Comparison of ENCODE assay signal across 10 mouse cellular contexts in genomic region chr10:39555289-39555715, GRCm38 (mm10). TPM values are rescaled to one million over a fixed set of nuclear protein-coding genes. Genes with fewer than 3 reads are reported as not detected.
A peak's percentile ranks its signal among the peaks of the same experiment; 100 is the strongest.
DNase-seq lines count a peak whose midpoint lies in the region; ATAC-seq and TF ChIP-seq lines count a peak whose summit lies in the region.
"Had no signal": no experiment of that assay in that cellular context is flagged by ENCODE, and none has a peak within 500 bp of the region (broad histone marks: within the 10 kb centered on the region; RNA-seq: fewer than 3 reads in every experiment).

No protein-coding gene starts in this region.

- no peak for DNase-seq in lung, adult 2 months
- DNase-seq in hindbrain, embryonic 10.5 days (ENCODE audit: low spot score), result peak; percentile 48
- DNase-seq in thymus, postnatal 25 days, result no peak
- DNase-seq in layer of hippocampus, postnatal 14 days (ENCODE audit: low spot score in 2 of 2), result no peak
- DNase-seq in urinary bladder, postnatal 14 days (ENCODE audit: low spot score), result no peak
- DNase-seq: adrenal gland, adult 8-10 months; gastrocnemius, postnatal 25 days had no signal

- ATAC-seq in lung, embryonic 15.5 days (ENCODE audit: borderline replicate concordance, extremely low read depth, low FRiP score, low TSS enrichment), result peak; percentile 50; the same call in 1 of the 2 replicates
- peak; percentile 25; the same call in 1 of the 2 replicates for ATAC-seq in liver, embryonic 15.5 days (ENCODE audit: insufficient read depth)
- peak; percentile 33; the same call in 1 of the 2 replicates for ATAC-seq in stomach, embryonic 16.5 days (ENCODE audit: insufficient read depth, low FRiP score)

- H3K9me3 ChIP-seq in lung, embryonic 15.5 days, result no peaks in the 10 kb centered on the region
- H3K9me3 ChIP-seq in hindbrain, embryonic 10.5 days, result no peaks in the 10 kb centered on the region
- no peaks in the 10 kb centered on the region for H3K9me3 ChIP-seq in liver, embryonic 15.5 days (replicated peaks)
- H3K9me3 ChIP-seq in stomach, embryonic 16.5 days (replicated peaks; ENCODE audit: control insufficient read depth, low read length), result no peaks in the 10 kb centered on the region

- H3K4me3 ChIP-seq in lung, embryonic 15.5 days, result no peak overlapping the region
- no peak overlapping the region for H3K4me3 ChIP-seq in lung, adult 2 months (replicated peaks; ENCODE audit: extremely low read depth, low read depth, low read length)
- H3K4me3 ChIP-seq in hindbrain, embryonic 10.5 days, result no peak overlapping the region
- no peak overlapping the region for H3K4me3 ChIP-seq in liver, embryonic 15.5 days (replicated peaks)
- H3K4me3 ChIP-seq in stomach, embryonic 16.5 days (replicated peaks; ENCODE audit: low read length), result no peak overlapping the region

- 26% methylated on average over 7 of the region's 7 CpGs for WGBS in lung, embryonic 15.5 days
- 50% methylated on average over 7 of the region's 7 CpGs for WGBS in lung, adult 2 months
- 22% methylated on average over 7 of the region's 7 CpGs for WGBS in hindbrain, embryonic 10.5 days
- 51% methylated on average over 7 of the region's 7 CpGs for WGBS in liver, embryonic 15.5 days (ENCODE audit: insufficient replicate concordance)
- WGBS in stomach, embryonic 16.5 days, result 25% methylated on average over 7 of the region's 7 CpGs

- no peak overlapping the region for H3K9ac ChIP-seq in lung, embryonic 15.5 days
- H3K9ac ChIP-seq in liver, embryonic 15.5 days, result no peak overlapping the region
- H3K9ac ChIP-seq in stomach, embryonic 16.5 days (ENCODE audit: low read length), result 0 out of 2 replicates have a peak overlapping the region, but pooled peaks have one; percentile 12

- peaks cover 76% of the 10 kb centered on the region for H3K4me1 ChIP-seq in lung, embryonic 15.5 days
- peaks cover 16% of the 10 kb centered on the region for H3K4me1 ChIP-seq in lung, adult 2 months (ENCODE audit: control insufficient read depth, insufficient read depth, low read length)
- peaks cover 96% of the 10 kb centered on the region for H3K4me1 ChIP-seq in hindbrain, embryonic 10.5 days (replicated peaks)
- peaks cover 17% of the 10 kb centered on the region for H3K4me1 ChIP-seq in liver, embryonic 15.5 days (replicated peaks)
- peaks cover 63% of the 10 kb centered on the region for H3K4me1 ChIP-seq in stomach, embryonic 16.5 days (ENCODE audit: control insufficient read depth, insufficient read depth, low read length)

- H3K4me2 ChIP-seq in lung, embryonic 15.5 days, result no peak overlapping the region
- H3K4me2 ChIP-seq in liver, embryonic 15.5 days, result no peak overlapping the region
- peak overlapping the region; percentile 13 for H3K4me2 ChIP-seq in stomach, embryonic 16.5 days (ENCODE audit: low read depth, low read length)

- peak overlapping the region; percentile 84 for H3K27ac ChIP-seq in lung, embryonic 15.5 days
- H3K27ac ChIP-seq in hindbrain, embryonic 10.5 days, result peak overlapping the region; percentile 85
- no peak overlapping the region for H3K27ac ChIP-seq in liver, embryonic 15.5 days (replicated peaks)
- peak overlapping the region; percentile 85 for H3K27ac ChIP-seq in stomach, embryonic 16.5 days (ENCODE audit: low read length)

- no peaks in the 10 kb centered on the region for H3K36me3 ChIP-seq in lung, embryonic 15.5 days
- H3K36me3 ChIP-seq in hindbrain, embryonic 10.5 days, result peaks cover 21% of the 10 kb centered on the region
- H3K36me3 ChIP-seq in liver, embryonic 15.5 days (replicated peaks), result no peaks in the 10 kb centered on the region
- H3K36me3 ChIP-seq in stomach, embryonic 16.5 days (ENCODE audit: control insufficient read depth, insufficient read depth, low read length), result no peaks in the 10 kb centered on the region

- TF ChIP-seq CTCF in lung, adult 2 months (IDR thresholded peaks at IDR 0.05; ENCODE audit: insufficient read depth, low read length), result no peak

- H3K27me3 ChIP-seq in lung, embryonic 15.5 days, result no peaks in the 10 kb centered on the region
- no peaks in the 10 kb centered on the region for H3K27me3 ChIP-seq in hindbrain, embryonic 10.5 days (ENCODE audit: insufficient read depth, poor library complexity, severe bottlenecking)
- no peaks in the 10 kb centered on the region for H3K27me3 ChIP-seq in liver, embryonic 15.5 days
- H3K27me3 ChIP-seq in stomach, embryonic 16.5 days (ENCODE audit: control insufficient read depth, insufficient read depth, low read length), result no peaks in the 10 kb centered on the region

- TF ChIP-seq POLR2A in lung, adult 2 months (IDR thresholded peaks at IDR 0.05; ENCODE audit: borderline replicate concordance, extremely low read depth, low read depth, low read length), result no peak

RNA-seq across cellular contexts. Expression of gene Traf3ip2, which starts 57.4 kb away (rescaled TPM):
- polyA plus RNA-seq in lung, embryonic 15.5 days (2015; fragmentation: Nextera tagmentation; extraction: Ambion mirVana), result 30.1 and 33.5 TPM in 2 replicates
- 20.0 and 23.2 TPM in 2 replicates for polyA plus RNA-seq in lung, adult 2 months (2012; rRNA removed)
- 8.3 and 8.8 TPM in 2 replicates for polyA plus RNA-seq in hindbrain, embryonic 10.5 days (2016; fragmentation: Nextera tagmentation; extraction: Ambion mirVana)
- polyA plus RNA-seq in liver, embryonic 15.5 days (2015; fragmentation: Nextera tagmentation; extraction: Ambion mirVana), result 1.5 and 1.6 TPM in 2 replicates
- 32.1 and 33.1 TPM in 2 replicates for polyA plus RNA-seq in stomach, embryonic 16.5 days (2015; fragmentation: Nextera tagmentation; extraction: Ambion mirVana)
- 1 to 10 TPM; 3.6 to 4.3 TPM for total RNA-seq in layer of hippocampus, postnatal 14 days (2021)
